Mouse (Mus musculus): Measurements from ENCODE around the gene Olfr243.
"Not testable (repeated sequence)": the region's sequence is repeated elsewhere in the genome, so short reads cannot be mapped to it uniquely, and the experiment has no call there.

Olfr243 gene

DNA sequence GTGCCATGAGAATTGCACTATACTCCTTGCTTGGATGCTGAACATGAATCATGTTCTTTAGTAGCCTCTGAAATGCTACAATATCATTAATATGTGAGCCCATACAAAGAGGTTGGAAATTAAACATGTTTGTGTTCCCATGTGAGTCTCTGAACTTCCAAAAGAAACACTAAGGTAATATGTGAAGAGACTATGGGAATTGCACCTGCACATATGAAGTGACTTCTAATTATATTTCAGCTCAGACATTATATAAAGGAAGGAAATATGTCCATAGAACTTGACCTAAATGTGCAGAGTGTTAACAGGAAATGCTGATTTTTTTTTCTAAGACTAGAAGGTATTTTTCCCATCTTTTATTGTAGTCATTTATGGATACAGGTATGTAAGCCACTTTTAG lies at the start of gene Olfr243:
Gene Olfr243, plus strand, starts transcription at position 301 of the 400 bp plus-strand sequence.
- DNase-seq (ENCODE audit: low read depth, low spot score), result no peak

- no peak for DNase-seq (ENCODE audit: low read depth, low spot score)
Observed at GRCm38 (mm10) chr7:103671091-103671490, 43.4 kb upstream of the Olfr243 start, which contains the start of gene Olfr624. Olfr624 (minus strand) TSS chr7:103671191.

DNA sequence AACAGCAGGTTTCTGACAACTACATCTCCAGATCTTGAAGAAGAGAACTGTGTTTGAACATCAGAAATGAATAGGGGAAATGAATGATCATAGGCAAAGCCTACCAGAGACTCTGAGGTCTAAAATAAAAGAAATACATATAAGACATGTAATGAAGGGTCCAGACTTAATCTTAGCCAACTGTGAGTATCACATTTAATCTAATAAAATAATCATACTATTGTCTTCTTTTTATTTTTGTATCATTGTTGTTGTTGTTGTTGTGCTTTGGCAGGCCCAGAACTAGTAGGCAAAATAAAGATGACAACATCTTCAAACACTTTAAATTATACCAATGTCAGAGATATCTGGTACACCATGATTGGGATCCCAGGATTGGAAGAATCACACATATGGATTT lies 32.1 kb upstream of the Olfr243 start, which contains the start of gene Olfr625-ps1:
Gene Olfr625-ps1, plus strand, starts transcription at position 301 of the 400 bp plus-strand sequence.
- no peak for DNase-seq (ENCODE audit: low read depth, low spot score)

DNA sequence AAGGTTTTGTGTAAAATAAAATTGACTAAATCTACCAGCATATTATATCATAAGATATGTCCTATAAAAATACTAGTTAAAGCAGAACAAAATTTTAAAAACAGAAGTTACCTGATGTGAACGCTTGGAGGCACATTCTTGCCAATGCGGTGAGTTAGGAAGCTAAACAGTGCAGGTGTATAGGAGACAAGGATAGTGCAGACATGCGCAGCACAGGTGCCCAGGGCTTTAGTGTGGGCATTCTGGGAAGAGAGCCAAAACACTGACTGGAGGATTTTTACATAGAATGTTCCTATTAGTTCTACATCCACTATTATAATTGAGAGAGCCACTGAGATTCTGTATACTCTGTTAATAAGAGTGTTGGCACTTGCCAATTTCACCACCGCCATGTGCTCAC lies 15.0 kb upstream of the Olfr243 start:
- DNase-seq (ENCODE audit: low read depth, low spot score), result no peak

GRCm38 (mm10) chr7:103712024-103712423 lies 2.4 kb upstream of the Olfr243 start:
- DNase-seq (ENCODE audit: low read depth, low spot score), result no peak

DNA sequence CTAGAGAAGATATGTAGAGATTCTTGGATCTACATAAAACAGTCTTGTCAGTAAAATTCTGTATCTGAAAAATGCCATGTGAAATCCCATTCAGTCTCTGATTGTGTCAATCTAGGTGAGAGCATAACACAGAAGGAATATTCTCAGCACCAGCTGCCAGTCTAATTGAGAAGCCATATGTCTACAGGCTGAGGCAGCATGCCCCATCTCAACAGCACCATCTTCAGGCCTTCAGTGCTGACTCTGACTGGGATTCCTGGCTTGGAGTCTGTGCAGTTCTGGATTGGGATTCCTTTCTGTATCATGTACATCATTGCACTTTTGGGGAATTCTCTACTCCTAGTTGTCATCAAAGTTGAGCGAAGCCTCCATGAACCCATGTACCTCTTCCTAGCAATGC lies 1.9 kb downstream of the Olfr243 start:
- DNase-seq (ENCODE audit: low read depth, low spot score), result not testable (repeated sequence)

GRCm38 (mm10) chr7:103730074-103730473 lies 15.6 kb downstream of the Olfr243 start, which contains the start of gene Olfr628:
Olfr628 (plus strand) TSS chr7:103730374.
- no peak for DNase-seq (ENCODE audit: low read depth, low spot score)

DNA sequence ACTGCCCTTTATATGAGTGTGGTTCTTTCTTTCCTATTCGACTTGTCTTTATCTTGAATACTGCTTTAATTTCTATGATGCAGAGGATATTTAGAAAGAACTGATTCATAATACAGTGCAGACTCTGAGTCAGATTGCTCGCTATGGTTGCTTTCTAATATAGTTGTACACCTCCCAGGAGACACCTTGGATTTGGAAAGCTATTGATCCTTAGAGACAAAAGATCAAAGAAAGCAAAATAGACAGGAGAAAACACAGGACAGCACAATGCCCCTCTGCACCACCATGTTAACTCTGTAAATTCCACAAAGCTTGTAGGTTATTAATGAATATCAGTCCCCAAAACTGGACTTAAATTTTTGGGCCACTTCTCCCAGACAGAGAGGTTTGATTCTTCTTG lies 30.4 kb downstream of the Olfr243 start, which contains the start of gene Olfr629:
Gene Olfr629, minus strand, starts transcription at position 101 of the 400 bp plus-strand sequence.
- DNase-seq (ENCODE audit: low read depth, low spot score), result no peak

GRCm38 (mm10) chr7:103757233-103757632 lies 42.8 kb downstream of the Olfr243 start, which contains the start of gene Olfr630:
Olfr630 (minus strand) TSS chr7:103757333.
- no peak for DNase-seq (ENCODE audit: low read depth, low spot score)

DNA sequence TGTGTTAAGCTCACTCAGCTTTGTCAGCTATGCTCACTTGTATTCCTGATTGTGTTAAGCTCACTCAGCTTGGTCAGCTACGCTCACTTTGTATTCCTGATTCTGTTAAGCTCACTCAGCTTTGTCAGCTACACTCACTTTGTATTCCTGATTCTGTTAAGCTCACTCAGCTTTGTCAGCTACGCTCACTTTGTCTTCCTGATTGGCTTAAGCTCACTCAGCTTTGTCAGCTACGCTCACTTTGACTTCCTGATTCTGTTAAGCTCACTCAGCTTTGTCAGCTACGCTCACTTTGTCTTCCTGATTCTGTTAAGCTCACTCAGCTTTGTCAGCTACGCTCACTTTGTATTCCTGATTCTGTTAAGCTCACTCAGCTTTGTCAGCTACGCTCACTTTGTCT lies 47.7 kb downstream of the Olfr243 start:
- DNase-seq (ENCODE audit: low read depth, low spot score), result not testable (repeated sequence)

DNA sequence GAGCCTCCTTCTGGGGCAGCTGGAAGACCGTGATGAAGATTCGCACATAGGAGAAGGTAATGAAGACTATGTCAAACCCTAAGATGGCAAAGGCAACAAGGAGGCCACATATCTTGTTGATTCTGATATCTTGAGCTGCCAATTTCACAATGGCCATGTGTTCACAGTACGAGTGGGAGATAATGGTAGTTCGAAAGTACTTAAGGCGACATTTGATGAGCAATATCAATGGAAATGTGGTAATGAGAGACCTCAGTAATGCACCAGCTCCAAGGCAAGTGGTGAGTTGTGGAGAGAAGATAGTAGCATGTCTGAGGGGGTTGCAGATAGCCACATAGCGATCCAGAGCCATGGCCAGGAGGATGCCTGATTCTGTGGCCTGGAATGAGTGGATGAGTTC lies 53.2 kb downstream of the Olfr243 start:
- DNase-seq (ENCODE audit: low read depth, low spot score), result not testable (repeated sequence)

All from 3T3-L1 (cell line).